Mouse (Mus musculus): ENCODE results near the gene Ltk. TPM values are rescaled to one million over a fixed set of nuclear protein-coding genes. Genes with fewer than 3 reads are reported as not detected.

Ltk gene
- polyA plus RNA-seq, 1 experiment from 2014 or later = 0.79 TPM

DNA sequence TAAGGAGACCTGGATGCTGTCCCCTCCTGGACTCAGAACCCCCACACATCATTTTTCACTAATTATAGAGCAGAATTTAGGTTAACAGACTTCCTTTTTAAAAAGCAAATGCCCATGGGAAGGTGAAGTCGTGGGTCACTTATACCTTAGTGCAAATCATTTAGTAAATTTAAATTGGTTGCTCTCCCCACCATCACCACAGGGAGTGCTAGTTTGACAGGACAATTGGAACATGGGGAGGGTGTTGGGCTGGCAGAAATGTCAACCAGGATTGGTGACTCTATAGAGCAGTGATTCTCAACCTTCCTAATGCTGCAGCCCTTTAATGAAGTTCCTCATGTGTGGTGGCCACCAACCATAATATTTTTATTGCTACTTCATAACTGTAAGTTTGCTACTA is 14.9 kb downstream of the Ltk start:
- DNase-seq (ENCODE audit: low spot score) = peak; percentile 62
- H3K27ac ChIP-seq (ENCODE audit: low read length) = no peak overlapping the region
- no peak for ATAC-seq
- no peak overlapping the region for H3K4me3 ChIP-seq (ENCODE audit: low read depth, low read length)
- TF ChIP-seq CTCF (IDR thresholded peaks at IDR 0.05) (peak; percentile 66), EP300 (IDR thresholded peaks at IDR 0.05) (no peak)
- no peak overlapping the region for H3K4me2 ChIP-seq (replicated peaks; ENCODE audit: low read depth, low read length)
- peaks cover 17% of the 10 kb centered on the region; the same call in 1 of the 2 replicates for H3K27me3 ChIP-seq (replicated peaks; ENCODE audit: insufficient read depth, low read length)
- H3K9ac ChIP-seq (replicated peaks; ENCODE audit: low read depth) = no peak overlapping the region
- no peaks in the 10 kb centered on the region for H3K36me3 ChIP-seq (ENCODE audit: insufficient read depth, low read length)
- peaks cover 25% of the 10 kb centered on the region for H3K4me1 ChIP-seq (ENCODE audit: insufficient read depth, low read depth, low read length)
- H3K9me3 ChIP-seq (ENCODE audit: low read length) = no peaks in the 10 kb centered on the region
- 10% methylated on average over 1 of the region's 1 CpGs for WGBS

DNA sequence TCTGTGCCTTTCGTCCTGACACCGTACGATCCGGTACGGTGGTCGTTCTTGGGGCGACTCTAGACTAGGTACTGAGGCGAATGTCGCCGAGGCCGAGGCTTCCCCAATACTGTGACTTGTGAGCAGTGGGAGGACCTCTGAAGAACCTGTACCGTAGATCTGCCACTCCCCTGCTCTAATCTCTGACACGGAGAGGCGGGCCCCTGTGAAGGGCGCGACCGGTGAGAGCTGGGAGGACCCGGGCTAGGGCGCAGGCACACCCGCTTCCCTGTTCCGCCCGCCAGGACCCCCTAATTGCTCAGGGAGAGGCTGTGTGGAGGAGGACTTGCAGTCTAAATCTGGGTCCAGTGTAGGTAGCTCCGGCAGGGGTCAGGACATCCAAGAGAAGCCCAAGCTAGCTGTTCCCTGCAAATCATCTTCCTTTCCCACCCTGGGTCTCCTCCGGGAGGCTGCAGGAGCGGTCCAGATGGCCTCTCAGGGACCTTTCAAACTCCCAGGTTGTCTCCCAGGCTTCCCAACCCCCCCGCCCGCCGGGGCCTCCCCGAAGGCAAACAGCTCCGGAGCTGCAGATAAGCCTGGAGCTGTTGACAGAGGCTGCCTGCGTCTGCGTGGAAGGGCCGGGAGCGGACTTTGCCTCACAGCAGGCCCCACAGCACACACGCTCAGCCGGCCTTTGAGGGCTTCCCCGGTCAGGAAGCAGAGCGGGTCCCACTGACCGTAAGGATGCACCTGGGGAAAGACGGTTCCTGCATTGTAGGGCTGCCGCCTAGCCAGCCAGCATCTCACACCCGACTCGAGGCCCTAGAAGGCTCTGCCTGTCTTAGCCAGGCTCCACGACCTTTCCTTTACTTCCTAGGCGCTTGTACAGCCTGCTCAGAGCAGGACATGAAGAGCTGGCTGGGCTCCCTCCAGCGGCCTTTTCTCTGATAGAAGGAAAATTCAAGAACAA is 15.8 kb downstream of the Ltk start:
- peaks cover 25% of the 10 kb centered on the region for H3K4me1 ChIP-seq (ENCODE audit: insufficient read depth, low read depth, low read length)
- peak overlapping the region; percentile 17 for H3K4me3 ChIP-seq (ENCODE audit: low read depth, low read length)
- H3K36me3 ChIP-seq (ENCODE audit: insufficient read depth, low read length) = no peaks in the 10 kb centered on the region
- peak overlapping the region; percentile 32; the same call in 1 of the 2 replicates for H3K27ac ChIP-seq (ENCODE audit: low read length)
- WGBS = 8% methylated on average over 45 of the region's 46 CpGs
- ATAC-seq (peak; percentile 82), DNase-seq (ENCODE audit: low spot score) (peak; percentile 84)
- no peak for TF ChIP-seq EP300 (IDR thresholded peaks at IDR 0.05)
- peak; percentile 19 for TF ChIP-seq CTCF (IDR thresholded peaks at IDR 0.05)
- H3K27me3 ChIP-seq (replicated peaks; ENCODE audit: insufficient read depth, low read length) = peaks cover 17% of the 10 kb centered on the region; the same call in 1 of the 2 replicates
- H3K9me3 ChIP-seq (ENCODE audit: low read length) = no peaks in the 10 kb centered on the region
- H3K4me2 ChIP-seq (replicated peaks; ENCODE audit: low read depth, low read length) = peak overlapping the region; percentile 100
- H3K9ac ChIP-seq (replicated peaks; ENCODE audit: low read depth) = no peak overlapping the region

DNA sequence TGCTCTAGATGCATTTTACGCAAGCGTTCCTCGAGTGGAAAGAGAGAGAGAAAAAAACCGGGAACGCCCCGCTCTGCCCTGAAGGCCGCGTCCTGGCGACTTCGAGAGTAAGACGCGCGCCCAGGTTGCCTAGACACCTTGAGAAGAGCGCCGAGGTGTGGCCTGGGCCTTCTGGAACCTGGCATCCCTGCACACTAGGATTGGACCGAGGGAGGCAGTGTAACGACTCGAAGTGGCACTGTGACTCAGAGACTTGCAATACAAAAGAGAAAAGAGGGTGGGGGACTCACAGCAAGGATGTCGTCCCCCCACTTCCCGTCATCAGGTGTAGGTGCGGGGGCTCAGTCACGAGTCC is 16.4 kb downstream of the Ltk start:
- no peak for TF ChIP-seq EP300 (IDR thresholded peaks at IDR 0.05)
- TF ChIP-seq CTCF (IDR thresholded peaks at IDR 0.05) = 0 out of 2 replicates have a peak, but pooled peaks have one; percentile 10
- H3K4me2 ChIP-seq (replicated peaks; ENCODE audit: low read depth, low read length) = peak overlapping the region; percentile 100
- whole genome bisulfite sequencing = 12% methylated on average over 22 of the region's 22 CpGs
- H3K9me3 ChIP-seq (ENCODE audit: low read length) = no peaks in the 10 kb centered on the region
- H3K4me1 ChIP-seq (ENCODE audit: insufficient read depth, low read depth, low read length) = peaks cover 25% of the 10 kb centered on the region
- H3K36me3 ChIP-seq (ENCODE audit: insufficient read depth, low read length) = no peaks in the 10 kb centered on the region
- peak overlapping the region; percentile 17 for H3K4me3 ChIP-seq (ENCODE audit: low read depth, low read length)
- no peak overlapping the region for H3K9ac ChIP-seq (replicated peaks; ENCODE audit: low read depth)
- peaks cover 17% of the 10 kb centered on the region; the same call in 1 of the 2 replicates for H3K27me3 ChIP-seq (replicated peaks; ENCODE audit: insufficient read depth, low read length)
- ATAC-seq = peak; percentile 71
- DNase-seq (ENCODE audit: low spot score) = peak; percentile 81
- H3K27ac ChIP-seq (ENCODE audit: low read length) = peak overlapping the region; percentile 32; the same call in 1 of the 2 replicates

DNA sequence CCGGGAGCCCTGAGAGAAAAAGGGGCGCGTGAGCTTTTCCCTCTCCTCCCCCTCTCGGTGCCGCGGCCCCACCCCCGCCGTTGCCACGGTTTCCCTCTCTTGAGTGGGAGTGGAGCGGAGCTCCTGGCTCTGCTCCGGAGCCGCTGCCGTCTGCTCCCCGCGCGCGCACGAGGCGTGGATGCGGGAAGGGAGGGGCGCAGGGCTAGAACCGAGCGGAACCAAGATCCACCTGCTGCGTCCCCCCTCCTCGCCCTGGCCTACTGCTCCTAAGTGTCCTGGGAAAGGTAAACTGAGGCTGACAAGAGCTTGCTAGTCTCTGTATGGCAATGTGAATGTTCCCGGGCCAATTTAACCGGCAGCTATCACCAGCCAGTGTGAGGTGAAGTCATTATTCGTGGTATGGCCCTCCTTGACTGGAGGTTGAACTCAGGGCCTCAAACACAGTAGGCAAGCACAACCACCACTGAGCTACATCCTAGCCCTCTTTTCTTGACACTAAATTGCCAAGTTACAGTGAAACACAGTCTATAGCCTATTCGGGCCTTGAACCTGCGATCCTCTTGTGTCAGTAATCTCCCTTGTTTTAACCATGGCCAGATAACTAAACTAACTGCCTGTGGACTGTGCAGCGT is 16.9 kb downstream of the Ltk start:
- 12% methylated on average over 13 of the region's 31 CpGs for WGBS
- peaks cover 25% of the 10 kb centered on the region for H3K4me1 ChIP-seq (ENCODE audit: insufficient read depth, low read depth, low read length)
- peaks cover 17% of the 10 kb centered on the region; the same call in 1 of the 2 replicates for H3K27me3 ChIP-seq (replicated peaks; ENCODE audit: insufficient read depth, low read length)
- H3K4me3 ChIP-seq (ENCODE audit: low read depth, low read length) = peak overlapping the region; percentile 67
- H3K27ac ChIP-seq (ENCODE audit: low read length) = peak overlapping the region; percentile 32; the same call in 1 of the 2 replicates
- no peak overlapping the region for H3K9ac ChIP-seq (replicated peaks; ENCODE audit: low read depth)
- no peak for TF ChIP-seq EP300 (IDR thresholded peaks at IDR 0.05)
- TF ChIP-seq CTCF (IDR thresholded peaks at IDR 0.05) = no peak
- no peaks in the 10 kb centered on the region for H3K36me3 ChIP-seq (ENCODE audit: insufficient read depth, low read length)
- peak overlapping the region; percentile 100 for H3K4me2 ChIP-seq (replicated peaks; ENCODE audit: low read depth, low read length)
- no peak for DNase-seq (ENCODE audit: low spot score)
- H3K9me3 ChIP-seq (ENCODE audit: low read length) = no peaks in the 10 kb centered on the region
- no peak for ATAC-seq

DNA sequence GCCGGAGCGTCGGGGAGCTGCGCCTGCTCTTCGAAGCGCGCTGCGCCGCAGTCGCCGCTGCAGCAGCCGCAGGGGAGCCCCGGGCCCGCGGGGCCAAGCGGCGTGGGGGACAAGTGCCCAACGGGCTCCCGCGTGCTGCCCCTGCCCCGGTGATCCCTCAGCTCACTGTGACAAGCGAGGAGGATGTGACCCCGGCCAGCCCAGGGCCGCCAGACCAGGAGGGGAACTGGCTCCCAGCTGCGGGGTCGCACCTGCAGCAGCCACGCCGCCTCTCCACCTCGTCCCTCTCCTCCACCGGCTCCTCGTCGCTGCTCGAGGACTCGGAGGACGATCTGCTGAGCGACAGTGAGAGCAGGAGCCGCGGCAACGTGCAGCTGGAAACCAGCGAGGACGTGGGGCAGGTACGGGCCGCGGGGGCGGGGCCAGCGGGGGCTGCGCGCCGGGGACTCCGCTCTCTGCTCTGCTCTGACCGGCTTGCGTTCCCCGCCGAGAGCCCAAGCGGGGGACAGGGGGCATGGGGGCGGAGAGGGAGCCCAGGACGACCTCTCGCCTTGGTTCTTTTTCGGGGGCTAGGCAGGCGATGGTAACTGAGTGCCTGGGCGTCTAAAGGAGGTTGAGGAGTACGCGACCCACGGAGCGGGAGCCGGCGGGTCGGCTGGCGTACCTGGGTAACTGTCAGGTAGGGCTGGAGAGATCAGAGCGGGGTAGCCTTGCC is 17.6 kb downstream of the Ltk start:
- H3K36me3 ChIP-seq (ENCODE audit: insufficient read depth, low read length) = no peaks in the 10 kb centered on the region
- H3K4me3 ChIP-seq (ENCODE audit: low read depth, low read length) = peak overlapping the region; percentile 67
- TF ChIP-seq EP300 (IDR thresholded peaks at IDR 0.05) (no peak), CTCF (IDR thresholded peaks at IDR 0.05) (no peak)
- ATAC-seq = peak; percentile 2; the same call in 1 of the 2 replicates
- H3K4me1 ChIP-seq (ENCODE audit: insufficient read depth, low read depth, low read length) = peaks cover 25% of the 10 kb centered on the region
- peak overlapping the region; percentile 100 for H3K4me2 ChIP-seq (replicated peaks; ENCODE audit: low read depth, low read length)
- DNase-seq (ENCODE audit: low spot score) = peak; percentile 42
- H3K9me3 ChIP-seq (ENCODE audit: low read length) = no peaks in the 10 kb centered on the region
- peaks cover 17% of the 10 kb centered on the region; the same call in 1 of the 2 replicates for H3K27me3 ChIP-seq (replicated peaks; ENCODE audit: insufficient read depth, low read length)
- H3K9ac ChIP-seq (replicated peaks; ENCODE audit: low read depth) = peak overlapping the region; percentile 46; the same call in 1 of the 2 replicates
- WGBS = 1% methylated on average over 49 of the region's 70 CpGs
- H3K27ac ChIP-seq (ENCODE audit: low read length) = no peak overlapping the region
